Mouse (Mus musculus): Measurements from ENCODE around the gene Dnaja4.
"Not testable (repeated sequence)": the region's sequence is repeated elsewhere in the genome, so short reads cannot be mapped to it uniquely, and the experiment has no call there.

The Dnaja4 gene

GRCm38 (mm10) chr9:54683814-54684605 lies 14.7 kb upstream of the Dnaja4 start:
- H3K36me3 ChIP-seq (ENCODE audit: control insufficient read depth, insufficient read depth, low read length, poor library complexity, severe bottlenecking), result no peaks in the 10 kb centered on the region
- no peaks in the 10 kb centered on the region for H3K27me3 ChIP-seq (ENCODE audit: control insufficient read depth, insufficient read depth, low read length, poor library complexity, severe bottlenecking)
- DNase-seq (ENCODE audit: low read depth, low spot score), result no peak

- no peak for DNase-seq (ENCODE audit: low read depth, low spot score)
- Histone ChIP-seq H3K36me3 (ENCODE audit: control insufficient read depth, insufficient read depth, low read length, poor library complexity, severe bottlenecking) (no peaks in the 10 kb centered on the region), H3K27me3 (ENCODE audit: control insufficient read depth, insufficient read depth, low read length, poor library complexity, severe bottlenecking) (no peaks in the 10 kb centered on the region; the same call in 1 of the 2 replicates)
Measured at GRCm38 (mm10) chr9:54687246-54688236, 11.1 kb upstream of the Dnaja4 start.

- Histone ChIP-seq H3K36me3 (ENCODE audit: control insufficient read depth, insufficient read depth, low read length, poor library complexity, severe bottlenecking) (no peaks in the 10 kb centered on the region), H3K27me3 (ENCODE audit: control insufficient read depth, insufficient read depth, low read length, poor library complexity, severe bottlenecking) (no peaks in the 10 kb centered on the region; the same call in 1 of the 2 replicates)
- DNase-seq (ENCODE audit: low read depth, low spot score), result no peak
Measured at GRCm38 (mm10) chr9:54689446-54689845, 9.2 kb upstream of the Dnaja4 start.

- not testable (repeated sequence) for DNase-seq (ENCODE audit: low read depth, low spot score)
Measured at GRCm38 (mm10) chr9:54690697-54691096, 8.0 kb upstream of the Dnaja4 start.

GRCm38 (mm10) chr9:54691241-54691805 lies 7.3 kb upstream of the Dnaja4 start:
- H3K27me3 ChIP-seq (ENCODE audit: control insufficient read depth, insufficient read depth, low read length, poor library complexity, severe bottlenecking); H3K36me3 ChIP-seq (ENCODE audit: control insufficient read depth, insufficient read depth, low read length, poor library complexity, severe bottlenecking); DNase-seq (ENCODE audit: low read depth, low spot score): not testable (repeated sequence)

More at GRCm38 (mm10) chr9:54690697-54691096, 8.0 kb upstream of the Dnaja4 start:
- not testable (repeated sequence) for H3K36me3 ChIP-seq (ENCODE audit: control insufficient read depth, insufficient read depth, low read length, poor library complexity, severe bottlenecking); H3K27me3 ChIP-seq (ENCODE audit: control insufficient read depth, insufficient read depth, low read length, poor library complexity, severe bottlenecking)

- Histone ChIP-seq H3K27me3 (ENCODE audit: control insufficient read depth, insufficient read depth, low read length, poor library complexity, severe bottlenecking) (peaks cover 3% of the 10 kb centered on the region; the same call in 1 of the 2 replicates), H3K36me3 (ENCODE audit: control insufficient read depth, insufficient read depth, low read length, poor library complexity, severe bottlenecking) (no peaks in the 10 kb centered on the region)
- DNase-seq (ENCODE audit: low read depth, low spot score), result no peak
Measured at GRCm38 (mm10) chr9:54699087-54699344, 343 bp downstream of the Dnaja4 start.

GRCm38 (mm10) chr9:54699345-54700173 lies 886 bp downstream of the Dnaja4 start:
- peak; percentile 48 for DNase-seq (ENCODE audit: low read depth, low spot score)
- Histone ChIP-seq H3K27me3 (ENCODE audit: control insufficient read depth, insufficient read depth, low read length, poor library complexity, severe bottlenecking) (peaks cover 5% of the 10 kb centered on the region; the same call in 1 of the 2 replicates), H3K36me3 (ENCODE audit: control insufficient read depth, insufficient read depth, low read length, poor library complexity, severe bottlenecking) (no peaks in the 10 kb centered on the region)

- Histone ChIP-seq H3K36me3 (ENCODE audit: control insufficient read depth, insufficient read depth, low read length, poor library complexity, severe bottlenecking) (no peaks in the 10 kb centered on the region), H3K27me3 (ENCODE audit: control insufficient read depth, insufficient read depth, low read length, poor library complexity, severe bottlenecking) (peaks cover 5% of the 10 kb centered on the region; the same call in 1 of the 2 replicates)
- DNase-seq (ENCODE audit: low read depth, low spot score), result no peak
Measured at GRCm38 (mm10) chr9:54700174-54700475, 1.5 kb downstream of the Dnaja4 start.

GRCm38 (mm10) chr9:54700746-54701145 lies 2.1 kb downstream of the Dnaja4 start:
- peaks cover 5% of the 10 kb centered on the region; the same call in 1 of the 2 replicates for H3K27me3 ChIP-seq (ENCODE audit: control insufficient read depth, insufficient read depth, low read length, poor library complexity, severe bottlenecking)
- no peaks in the 10 kb centered on the region for H3K36me3 ChIP-seq (ENCODE audit: control insufficient read depth, insufficient read depth, low read length, poor library complexity, severe bottlenecking)
- no peak for DNase-seq (ENCODE audit: low read depth, low spot score)

GRCm38 (mm10) chr9:54702581-54702980 lies 3.9 kb downstream of the Dnaja4 start:
- no peaks in the 10 kb centered on the region for H3K36me3 ChIP-seq (ENCODE audit: control insufficient read depth, insufficient read depth, low read length, poor library complexity, severe bottlenecking)
- DNase-seq (ENCODE audit: low read depth, low spot score), result no peak
- H3K27me3 ChIP-seq (ENCODE audit: control insufficient read depth, insufficient read depth, low read length, poor library complexity, severe bottlenecking), result peaks cover 5% of the 10 kb centered on the region; the same call in 1 of the 2 replicates

GRCm38 (mm10) chr9:54704361-54704760 lies 5.7 kb downstream of the Dnaja4 start:
- Histone ChIP-seq H3K36me3 (ENCODE audit: control insufficient read depth, insufficient read depth, low read length, poor library complexity, severe bottlenecking) (no peaks in the 10 kb centered on the region), H3K27me3 (ENCODE audit: control insufficient read depth, insufficient read depth, low read length, poor library complexity, severe bottlenecking) (peaks cover 5% of the 10 kb centered on the region; the same call in 1 of the 2 replicates)
- no peak for DNase-seq (ENCODE audit: low read depth, low spot score)

- DNase-seq (ENCODE audit: low read depth, low spot score), result no peak
- Histone ChIP-seq H3K36me3 (ENCODE audit: control insufficient read depth, insufficient read depth, low read length, poor library complexity, severe bottlenecking) (no peaks in the 10 kb centered on the region), H3K27me3 (ENCODE audit: control insufficient read depth, insufficient read depth, low read length, poor library complexity, severe bottlenecking) (0 out of 2 replicates have a peak, but pooled peaks cover 1% of the 10 kb centered on the region)
Measured at GRCm38 (mm10) chr9:54705561-54705960, 6.9 kb downstream of the Dnaja4 start.

- DNase-seq (ENCODE audit: low read depth, low spot score), result no peak
Measured at GRCm38 (mm10) chr9:54707288-54707999, 8.8 kb downstream of the Dnaja4 start.

More at GRCm38 (mm10) chr9:54707288-54707999, 8.8 kb downstream of the Dnaja4 start:
- Histone ChIP-seq H3K27me3 (ENCODE audit: control insufficient read depth, insufficient read depth, low read length, poor library complexity, severe bottlenecking) (0 out of 2 replicates have a peak, but pooled peaks cover 1% of the 10 kb centered on the region), H3K36me3 (ENCODE audit: control insufficient read depth, insufficient read depth, low read length, poor library complexity, severe bottlenecking) (no peaks in the 10 kb centered on the region)
